Mouse (Mus musculus) adrenal gland, adult 8-10 months (tissue): ENCODE data around the gene Sfmbt1. TPM values are rescaled to one million over a fixed set of nuclear protein-coding genes. Genes with fewer than 3 reads are reported as not detected.
"Not testable (repeated sequence)": the region's sequence is repeated elsewhere in the genome, so short reads cannot be mapped to it uniquely, and the experiment has no call there.

Experiments
- DNase-seq: peaks from one replicate; pipeline ENCODE4 v3.0.0; 2022
- total RNA-seq, 4 experiments: library from RNA; stranded (reverse); gene quantifications; 2 replicates each; pipeline ENCODE4 v1.2.4; 2022

Gene Sfmbt1
- total RNA-seq, 4 experiments from 2014 or later: 26.7 to 31.3 (median 30.3) TPM

- DNase-seq: not testable (repeated sequence)
Measured at GRCm38 (mm10) chr14:30718696-30719095, 4.0 kb downstream of the Sfmbt1 start.

- DNase-seq: no peak
Measured at GRCm38 (mm10) chr14:30719514-30719913, 4.9 kb downstream of the Sfmbt1 start.

GRCm38 (mm10) chr14:30721850-30722249 lies 7.2 kb downstream of the Sfmbt1 start:
- no peak for DNase-seq

- DNase-seq: no peak
Measured at GRCm38 (mm10) chr14:30722406-30722805, 7.8 kb downstream of the Sfmbt1 start.

GRCm38 (mm10) chr14:30731896-30732295 lies 17.2 kb downstream of the Sfmbt1 start:
- no peak for DNase-seq

GRCm38 (mm10) chr14:30734665-30735064 lies 20.0 kb downstream of the Sfmbt1 start:
- DNase-seq: no peak

- DNase-seq: no peak
Measured at GRCm38 (mm10) chr14:30735810-30736209, 21.2 kb downstream of the Sfmbt1 start.

- no peak for DNase-seq
Measured at GRCm38 (mm10) chr14:30736413-30736812, 21.8 kb downstream of the Sfmbt1 start.

- no peak for DNase-seq
Measured at GRCm38 (mm10) chr14:30743891-30744290, 29.2 kb downstream of the Sfmbt1 start.

GRCm38 (mm10) chr14:30746160-30746559 lies 31.5 kb downstream of the Sfmbt1 start:
- DNase-seq: no peak

- DNase-seq: no peak
Measured at GRCm38 (mm10) chr14:30757239-30757638, 42.6 kb downstream of the Sfmbt1 start.

GRCm38 (mm10) chr14:30761211-30761610 lies 46.6 kb downstream of the Sfmbt1 start:
- no peak for DNase-seq

GRCm38 (mm10) chr14:30762131-30762903 lies 47.7 kb downstream of the Sfmbt1 start:
- no peak for DNase-seq

GRCm38 (mm10) chr14:30762904-30763568 lies 48.4 kb downstream of the Sfmbt1 start:
- DNase-seq: no peak

- no peak for DNase-seq
Measured at GRCm38 (mm10) chr14:30784614-30785013, 70.0 kb downstream of the Sfmbt1 start.

- DNase-seq: peak; percentile 47
Measured at GRCm38 (mm10) chr14:30789471-30789870, 74.8 kb downstream of the Sfmbt1 start.

- no peak for DNase-seq
Measured at GRCm38 (mm10) chr14:30792871-30793270, 78.2 kb downstream of the Sfmbt1 start.

GRCm38 (mm10) chr14:30801756-30802155 lies 87.1 kb downstream of the Sfmbt1 start:
- DNase-seq: no peak

- no peak for DNase-seq
Measured at GRCm38 (mm10) chr14:30821136-30821535, 106.5 kb downstream of the Sfmbt1 start.

GRCm38 (mm10) chr14:30824456-30824995 lies 109.9 kb downstream of the Sfmbt1 start:
- no peak for DNase-seq

GRCm38 (mm10) chr14:30825021-30825475 lies 110.4 kb downstream of the Sfmbt1 start:
- DNase-seq: no peak

- peak; percentile 61 for DNase-seq
Measured at GRCm38 (mm10) chr14:30825476-30826131, 111.0 kb downstream of the Sfmbt1 start, which contains the start of gene Tmem110. Gene Tmem110, plus strand, starts transcription at chr14:30825590.
